Mouse (Mus musculus) bone marrow macrophage, adult 2 months (primary cell): ENCODE measurements around the gene E030018B13Rik.

ENCODE experiments used
- CTCF ChIP-seq: IDR thresholded peaks from 2 replicates; pipeline ENCODE4 v1.5.1; 2012; ENCODE audit warnings: low read depth, mild to moderate bottlenecking, low read length, moderate library complexity
- POLR2A ChIP-seq: IDR thresholded peaks from 2 replicates; pipeline ENCODE4 v1.6.1; 2012; ENCODE audit warnings: mild to moderate bottlenecking, low read depth, low read length, borderline replicate concordance

- TF ChIP-seq POLR2A, result no peak
- TF ChIP-seq CTCF, result no peak
Observed at GRCm38 (mm10) chr7:63879583-63879982, 37.1 kb upstream of the E030018B13Rik start.
